Mouse (Mus musculus) ES-E14 (cell line): ENCODE measurements around the gene Spag9. TPM values are rescaled to one million over a fixed set of nuclear protein-coding genes. Genes with fewer than 3 reads are reported as not detected.

ENCODE experiments used
- DNase-seq: peaks from one replicate; pipeline ENCODE4 v3.0.0-alpha.2; 2013; ENCODE audit warnings: low read depth, low spot score
- H3K27ac ChIP-seq: 2 replicates; pipeline ENCODE4 v1.5.1; 2012; ENCODE audit warnings: low read depth, mild to moderate bottlenecking, low read length, moderate library complexity, mixed read lengths; ENCODE audit not compliant: poor library complexity, insufficient read depth, severe bottlenecking
- H3K36me3 ChIP-seq: 2 replicates; pipeline ENCODE4 v1.6.1; 2012; ENCODE audit warnings: mild to moderate bottlenecking, low read length, moderate library complexity, mixed read lengths; ENCODE audit not compliant: control insufficient read depth, poor library complexity, insufficient read depth, severe bottlenecking
- H3K4me1 ChIP-seq, 2 experiments: fragments of 150-350 bp in 1 of 2; sonication (generic) in 1 of 2; 2 replicates each; pipeline ENCODE4 v1.6.1; 2012; ENCODE audit warnings: low read length in 2 of 2, mild to moderate bottlenecking in 1 of 2, mixed read lengths in 1 of 2; ENCODE audit not compliant: control insufficient read depth in 2 of 2, insufficient read depth in 2 of 2, poor library complexity in 1 of 2
- H3K4me3 ChIP-seq, 2 experiments: fragments of 150-350 bp in 1 of 2; sonication (generic) in 1 of 2; 2 replicates each; pipeline ENCODE4 v1.5.1; 2012; ENCODE audit warnings: low read length in 2 of 2, low read depth in 1 of 2, mild to moderate bottlenecking in 1 of 2, mixed read lengths in 1 of 2; ENCODE audit not compliant: insufficient read depth in 1 of 2, poor library complexity in 1 of 2, severe bottlenecking in 1 of 2
- H3K9ac ChIP-seq: 2 replicates; pipeline ENCODE4 v1.6.1; 2012; ENCODE audit warnings: low read depth, mild to moderate bottlenecking, low read length, mixed read lengths; ENCODE audit not compliant: poor library complexity, insufficient read depth, severe bottlenecking
- H3K9me3 ChIP-seq: fragments of 150-350 bp; sonication (generic); 2 replicates; pipeline ENCODE4 v1.6.1; 2012; ENCODE audit warnings: low read depth, mild to moderate bottlenecking, low read length; ENCODE audit not compliant: control insufficient read depth, insufficient read depth
- CHD2 ChIP-seq: IDR thresholded peaks from 2 replicates; pipeline ENCODE4 v1.6.1; 2014; ENCODE audit warnings: mild to moderate bottlenecking, low read depth, low read length, inconsistent platforms
- HCFC1 ChIP-seq: IDR thresholded peaks from 2 replicates; pipeline ENCODE4 v1.6.1; 2012; ENCODE audit warnings: low read length, inconsistent platforms, borderline replicate concordance; ENCODE audit not compliant: insufficient read depth
- MAFK ChIP-seq: IDR thresholded peaks from 2 replicates; pipeline ENCODE4 v1.6.1; 2014; ENCODE audit warnings: mild to moderate bottlenecking, low read depth, low read length, inconsistent platforms; ENCODE audit not compliant: insufficient read depth
- ZC3H11A ChIP-seq: IDR thresholded peaks from 2 replicates; pipeline ENCODE4 v1.6.1; 2012; ENCODE audit warnings: low read depth, mild to moderate bottlenecking, inconsistent platforms, low read length, borderline replicate concordance
- ZNF384 ChIP-seq: IDR thresholded peaks from 2 replicates; pipeline ENCODE4 v1.6.1; 2012; ENCODE audit warnings: low read depth, low read length, inconsistent platforms
- in situ Hi-C, 2 experiments: fragments of 600-800 bp; cut with MboI; formaldehyde crosslinking; loops; one replicate each; pipeline ENCODE4 v1.15.1; 2025; ENCODE audit warnings: low sequenced_read_pairs in 2 of 2, inconsistent platforms in 1 of 2; ENCODE audit not compliant: unreplicated experiment in 2 of 2
- total RNA-seq: library from RNA; depleted of rRNA; stranded (reverse); fragments of 300-350 nt; gene quantifications from 2 replicates; pipeline ENCODE4 v1.2.3, GENCODE M21; 2012

Spag9 gene
- total RNA-seq, 1 experiment = 20.9 TPM

DNA sequence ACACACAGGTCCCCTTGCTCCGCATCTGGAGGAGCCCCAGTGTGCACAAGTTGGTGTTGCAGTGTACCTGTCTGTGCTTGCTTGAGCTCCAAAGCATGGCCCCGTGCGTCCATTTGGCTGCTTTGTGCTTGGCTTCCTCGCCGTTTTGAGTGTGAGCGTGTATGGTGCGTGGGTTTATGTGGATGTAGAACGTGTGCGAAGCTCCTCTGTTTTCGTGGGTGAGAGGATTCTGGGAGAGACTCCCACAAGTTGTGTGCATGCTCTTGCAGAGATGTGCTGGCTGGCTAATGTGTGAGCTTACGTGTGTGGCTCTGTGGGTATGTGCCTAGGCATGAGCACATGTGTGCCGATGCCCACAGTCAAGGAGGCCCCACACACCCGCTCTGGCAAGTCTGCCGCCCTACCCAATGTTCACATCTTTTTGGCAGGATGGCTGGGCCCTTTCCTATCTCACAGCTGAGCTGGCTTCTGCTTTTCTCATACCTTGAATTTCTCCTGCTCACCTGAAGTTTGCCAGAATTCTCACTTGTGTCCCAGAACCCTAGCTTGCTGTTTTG lies 150.2 kb downstream of the Spag9 start:
- no peak for DNase-seq
- TF ChIP-seq MAFK (no peak), ZC3H11A (no peak), CHD2 (no peak), HCFC1 (no peak), ZNF384 (no peak)
- no peak overlapping the region for H3K27ac ChIP-seq
- no peaks in the 10 kb centered on the region for H3K36me3 ChIP-seq
- no peak overlapping the region for H3K9ac ChIP-seq
- H3K4me1 ChIP-seq = peaks cover 27 to 43% of the 10 kb centered on the region in 2 experiments
- H3K9me3 ChIP-seq = no peaks in the 10 kb centered on the region
- in situ Hi-C loops = no loop called here
- H3K4me3 ChIP-seq = no peak overlapping the region

DNA sequence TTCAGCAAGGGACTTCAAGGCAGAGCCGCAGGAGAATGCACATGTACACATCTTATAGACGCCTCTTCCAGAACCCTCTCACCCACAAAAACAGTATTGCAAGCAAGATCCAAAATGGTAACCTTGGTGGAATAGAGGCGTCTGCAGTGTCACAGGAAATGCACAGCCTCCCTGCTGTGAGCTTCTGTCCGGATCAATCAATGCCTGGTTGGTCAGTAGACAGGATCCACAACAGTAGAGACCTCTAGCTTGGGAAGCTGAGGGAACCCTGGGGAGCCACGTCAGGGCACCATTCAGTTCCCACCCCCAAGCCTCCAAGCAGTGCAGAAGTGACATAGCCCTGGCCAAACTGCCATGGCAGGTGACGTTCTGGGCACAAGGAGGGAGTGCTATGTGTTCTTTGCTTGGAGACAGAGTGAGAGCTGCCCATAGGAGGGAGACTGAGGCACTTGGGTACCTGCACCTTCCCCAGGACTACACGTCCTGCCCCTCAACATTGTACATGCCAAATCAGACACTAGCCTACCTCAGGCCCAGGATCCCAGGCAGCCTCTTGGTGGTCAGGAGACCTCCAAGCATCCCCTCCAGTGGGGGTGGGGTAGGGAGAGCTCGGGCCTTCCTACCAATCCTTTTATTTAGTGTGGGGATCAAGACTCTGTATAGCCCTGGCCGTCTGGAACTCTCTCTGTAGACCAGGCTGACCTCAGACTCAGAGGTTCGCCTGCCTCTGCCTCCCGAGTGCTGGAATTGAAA lies 151.0 kb downstream of the Spag9 start:
- TF ChIP-seq HCFC1 (no peak), MAFK (no peak), CHD2 (no peak)
- H3K4me1 ChIP-seq = peaks cover 24 to 45% of the 10 kb centered on the region in 2 experiments
- no peak for DNase-seq
- in situ Hi-C loops = no loop called here
- H3K36me3 ChIP-seq = no peaks in the 10 kb centered on the region
- no peak overlapping the region for H3K27ac ChIP-seq
- H3K9me3 ChIP-seq = no peaks in the 10 kb centered on the region
- H3K9ac ChIP-seq = no peak overlapping the region
- no peak overlapping the region for H3K4me3 ChIP-seq

DNA sequence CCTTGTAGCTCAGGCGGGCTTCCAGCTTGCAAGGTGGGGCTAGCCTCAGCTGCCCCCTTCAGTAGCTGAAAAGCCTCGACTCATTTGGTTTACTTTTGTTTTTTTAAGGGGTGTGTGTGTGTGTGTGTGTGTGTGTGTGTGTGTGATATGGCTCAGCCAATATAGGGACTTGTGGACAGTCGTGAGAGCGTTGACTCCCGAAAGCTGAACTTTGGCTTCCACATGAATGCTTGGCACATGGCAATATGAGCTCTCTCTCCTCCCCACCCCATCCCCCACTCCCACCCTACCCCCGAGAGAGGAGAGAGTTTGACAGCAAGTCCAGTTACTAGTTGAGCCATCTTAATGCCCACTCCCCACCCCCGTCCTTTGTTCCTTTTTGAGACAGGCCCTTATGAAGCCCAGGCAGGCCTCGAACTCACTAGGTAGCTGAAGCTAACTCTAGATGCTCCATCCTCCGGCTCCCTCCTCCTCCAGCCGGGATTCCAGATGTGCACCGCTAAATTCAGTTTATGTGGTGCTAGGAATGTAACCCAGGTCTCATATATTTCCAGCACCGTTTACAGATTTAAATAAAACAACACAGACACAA lies 152.3 kb downstream of the Spag9 start:
- Histone ChIP-seq H3K36me3 (no peaks in the 10 kb centered on the region), H3K4me1 (peaks cover 26 to 44% of the 10 kb centered on the region in 2 experiments), H3K9me3 (no peaks in the 10 kb centered on the region), H3K4me3 (0 out of 4 replicates have a peak overlapping the region, but pooled peaks of 1 of the 2 experiments have one; percentile 41), H3K9ac (no peak overlapping the region), H3K27ac (no peak overlapping the region)
- in situ Hi-C loops = no loop called here
- DNase-seq = no peak
- TF ChIP-seq CHD2 = no peak
- TF ChIP-seq ZC3H11A = no peak
- no peak for TF ChIP-seq MAFK
- no peak for TF ChIP-seq ZNF384

GRCm38 (mm10) chr11:94148931-94149491 lies 153.1 kb downstream of the Spag9 start:
- no peak overlapping the region for H3K27ac ChIP-seq
- no peak for TF ChIP-seq ZNF384
- TF ChIP-seq HCFC1 = no peak
- H3K4me3 ChIP-seq = peak overlapping the region; percentile 41 to 52
- H3K9me3 ChIP-seq = no peaks in the 10 kb centered on the region
- in situ Hi-C loops = no loop called here
- H3K36me3 ChIP-seq = no peaks in the 10 kb centered on the region
- H3K4me1 ChIP-seq = peaks cover 23 to 41% of the 10 kb centered on the region in 2 experiments
- H3K9ac ChIP-seq = peak overlapping the region; percentile 61
- no peak for DNase-seq
